Mouse (Mus musculus): ENCODE measurements at regions not wholly inside any gene's neighbourhood (a gene's known extent, or its start where the extent isn't known, plus 50 kb on each side); places are given as distances from the start of the nearest gene placed in this dataset.

GRCm38 (mm10) chrX:99593872-99594487, 122.9 kb upstream of the Pja1 start:
- DNase-seq (ENCODE audit: low spot score): no peak

- no peak for DNase-seq (ENCODE audit: low spot score)
Observed at GRCm38 (mm10) chrX:99592980-99593379, 121.9 kb upstream of the Pja1 start.

- DNase-seq (ENCODE audit: low spot score): no peak
Observed at GRCm38 (mm10) chrX:99587284-99587683, 116.2 kb upstream of the Pja1 start.

GRCm38 (mm10) chrX:99586282-99586681, 115.2 kb upstream of the Pja1 start:
- DNase-seq (ENCODE audit: low spot score): no peak

GRCm38 (mm10) chrX:99585703-99586102, 114.6 kb upstream of the Pja1 start:
- DNase-seq (ENCODE audit: low spot score): no peak

GRCm38 (mm10) chrX:99582611-99583010, 111.5 kb upstream of the Pja1 start:
- DNase-seq (ENCODE audit: low spot score): no peak

GRCm38 (mm10) chrX:99581632-99582466, 110.8 kb upstream of the Pja1 start:
- no peak for DNase-seq (ENCODE audit: low spot score)

GRCm38 (mm10) chrX:99579206-99579605, 108.1 kb upstream of the Pja1 start:
- no peak for DNase-seq (ENCODE audit: low spot score)

- DNase-seq (ENCODE audit: low spot score): no peak
Observed at GRCm38 (mm10) chrX:99578796-99579195, 107.7 kb upstream of the Pja1 start.

GRCm38 (mm10) chrX:99575105-99575504, 104.0 kb upstream of the Pja1 start:
- no peak for DNase-seq (ENCODE audit: low spot score)

- no peak for DNase-seq (ENCODE audit: low spot score)
Observed at GRCm38 (mm10) chrX:99574441-99575103, 103.5 kb upstream of the Pja1 start.

- no peak for DNase-seq (ENCODE audit: low spot score)
Observed at GRCm38 (mm10) chrX:99570161-99570560, 99.1 kb upstream of the Pja1 start.

- DNase-seq (ENCODE audit: low spot score): no peak
Observed at GRCm38 (mm10) chrX:99568244-99568643, 97.2 kb upstream of the Pja1 start.

GRCm38 (mm10) chrX:99567367-99568164, 96.5 kb upstream of the Pja1 start:
- no peak for DNase-seq (ENCODE audit: low spot score)

- DNase-seq (ENCODE audit: low spot score): no peak
Observed at GRCm38 (mm10) chrX:99561995-99562394, 90.9 kb upstream of the Pja1 start.

- DNase-seq (ENCODE audit: low spot score): no peak
Observed at GRCm38 (mm10) chrX:99560699-99561098, 89.6 kb upstream of the Pja1 start.

- DNase-seq (ENCODE audit: low spot score): no peak
Observed at GRCm38 (mm10) chrX:99556876-99557354, 85.8 kb upstream of the Pja1 start.

- DNase-seq (ENCODE audit: low spot score): no peak
Observed at GRCm38 (mm10) chrX:99555976-99556781, 85.1 kb upstream of the Pja1 start.

- DNase-seq (ENCODE audit: low spot score): no peak
Observed at GRCm38 (mm10) chrX:99552778-99553177, 81.7 kb upstream of the Pja1 start.

- DNase-seq (ENCODE audit: low spot score): no peak
Observed at GRCm38 (mm10) chrX:99550057-99550760, 79.1 kb upstream of the Pja1 start.
